Mouse (Mus musculus) liver, embryonic 14.5 days (tissue): ENCODE measurements at regions not wholly inside any gene's neighbourhood (a gene's known extent, or its start where the extent isn't known, plus 50 kb on each side); places are given as distances from the start of the nearest gene placed in this dataset.

Experiments used
- CTCF ChIP-seq: IDR thresholded peaks from 2 replicates; pipeline ENCODE4 v1.5.1; 2016; ENCODE audit warnings: antibody characterized with exemption, low read depth, control low read depth
- EP300 ChIP-seq: IDR thresholded peaks from 2 replicates; pipeline ENCODE4 v1.6.1; 2016; ENCODE audit warnings: antibody characterized with exemption, low read depth

- TF ChIP-seq CTCF: no peak
- no peak for TF ChIP-seq EP300
Observed at GRCm38 (mm10) chr7:52510686-52511085, 495.2 kb upstream of the 1700015G11Rik start.
